Mouse (Mus musculus) erythroblast, embryonic 14.5 days (primary cell): Measurements from ENCODE around the gene N6amt1. TPM values are rescaled to one million over a fixed set of nuclear protein-coding genes. Genes with fewer than 3 reads are reported as not detected.

Source experiments
- H3K27me3 ChIP-seq: 2 replicates; pipeline ENCODE4 v1.6.1; 2012; ENCODE audit warnings: inconsistent platforms; ENCODE audit not compliant: control insufficient read depth
- H3K36me3 ChIP-seq: 2 replicates; pipeline ENCODE4 v1.6.1; 2012; ENCODE audit warnings: mild to moderate bottlenecking, inconsistent platforms; ENCODE audit not compliant: control insufficient read depth
- H3K4me1 ChIP-seq: 2 replicates; pipeline ENCODE4 v1.6.1; 2012; ENCODE audit warnings: inconsistent platforms; ENCODE audit not compliant: control insufficient read depth
- H3K4me3 ChIP-seq: replicated peaks from 2 replicates; pipeline ENCODE3; 2012; ENCODE audit warnings: moderate library complexity, mild to moderate bottlenecking, inconsistent platforms
- H3K9me3 ChIP-seq: 2 replicates; pipeline ENCODE4 v1.6.1; 2012; ENCODE audit warnings: low read length, inconsistent platforms, mixed read lengths; ENCODE audit not compliant: control insufficient read depth
- GATA1 ChIP-seq: IDR thresholded peaks from 2 replicates; pipeline ENCODE4 v1.6.1; 2012; ENCODE audit warnings: low read length, inconsistent platforms, mixed read lengths
- TAL1 ChIP-seq: IDR thresholded peaks from 3 replicates; pipeline ENCODE4 v1.6.1; 2012; ENCODE audit warnings: low read length, inconsistent platforms, mixed read lengths
- polyA plus RNA-seq: library from polyadenylated mRNA; stranded (reverse); fragments of >175 nt; gene quantifications from 2 replicates; pipeline ENCODE4 v1.2.3, GENCODE M21; 2012

Gene N6amt1
- polyA plus RNA-seq, 1 experiment: 0.19 TPM

- no peak overlapping the region for H3K4me3 ChIP-seq
- no peak for TF ChIP-seq GATA1
- no peak for TF ChIP-seq TAL1
Observed at GRCm38 (mm10) chr16:87329986-87330385, 24.0 kb upstream of the N6amt1 start.

GRCm38 (mm10) chr16:87334756-87335155 lies 19.2 kb upstream of the N6amt1 start:
- Histone ChIP-seq H3K36me3 (no peaks in the 10 kb centered on the region), H3K4me3 (no peak overlapping the region), H3K27me3 (no peaks in the 10 kb centered on the region), H3K4me1 (no peaks in the 10 kb centered on the region), H3K9me3 (no peaks in the 10 kb centered on the region)
- TF ChIP-seq TAL1: no peak
- no peak for TF ChIP-seq GATA1

More at GRCm38 (mm10) chr16:87329986-87330385, 24.0 kb upstream of the N6amt1 start:
- Histone ChIP-seq H3K27me3 (no peaks in the 10 kb centered on the region), H3K4me1 (no peaks in the 10 kb centered on the region), H3K36me3 (no peaks in the 10 kb centered on the region), H3K9me3 (peaks cover 2% of the 10 kb centered on the region; the same call in 1 of the 2 replicates)

DNA sequence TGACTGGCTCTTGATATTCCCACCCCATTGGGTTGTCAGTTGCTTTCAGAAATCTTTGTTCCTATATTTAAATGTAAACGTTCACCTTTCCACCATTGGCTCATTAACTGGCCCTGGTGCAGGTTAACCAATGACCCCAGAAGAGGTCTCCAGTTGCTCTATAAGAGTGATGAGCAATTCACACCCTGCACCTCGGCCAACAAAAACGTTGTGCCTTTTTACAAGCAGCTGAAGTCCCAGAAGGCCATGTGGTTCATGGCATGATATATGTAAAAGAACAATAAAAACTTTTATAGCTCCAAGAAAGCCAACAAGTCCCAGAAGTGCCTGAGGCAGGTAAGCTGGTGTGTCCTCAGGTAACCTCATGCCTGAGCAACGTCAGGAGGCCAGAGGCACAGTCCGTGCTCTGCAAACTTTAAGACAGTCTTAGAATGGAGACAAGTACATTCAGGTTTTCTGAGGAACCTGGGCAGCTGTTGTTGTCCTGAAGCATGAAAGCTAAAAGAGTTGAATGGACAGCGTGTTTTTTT lies 12.9 kb upstream of the N6amt1 start:
- Histone ChIP-seq H3K27me3 (no peaks in the 10 kb centered on the region), H3K4me1 (no peaks in the 10 kb centered on the region), H3K4me3 (no peak overlapping the region), H3K9me3 (no peaks in the 10 kb centered on the region), H3K36me3 (no peaks in the 10 kb centered on the region)
- TF ChIP-seq GATA1 (no peak), TAL1 (no peak)

DNA sequence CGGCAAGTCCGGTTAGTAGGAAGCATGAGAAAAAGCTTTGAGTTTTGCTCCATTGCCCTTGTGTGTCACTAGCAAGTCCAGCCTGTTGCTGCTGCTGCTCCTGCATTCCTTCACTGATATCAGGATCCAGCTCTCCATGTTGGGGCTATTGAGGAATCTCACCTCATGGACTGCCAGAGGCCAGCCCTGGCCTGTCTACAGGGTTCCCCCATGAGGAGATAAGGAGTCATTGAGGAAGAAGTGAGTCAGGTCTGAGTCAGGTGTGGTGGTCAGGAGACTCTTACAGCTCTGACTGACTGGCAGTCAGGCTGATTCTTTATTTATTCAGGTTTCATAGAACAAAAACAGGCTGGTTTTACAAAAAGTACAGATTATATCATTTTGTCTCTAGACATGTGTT lies 5.9 kb upstream of the N6amt1 start:
- H3K27me3 ChIP-seq: no peaks in the 10 kb centered on the region; the same call in 1 of the 2 replicates
- H3K4me3 ChIP-seq: no peak overlapping the region
- H3K9me3 ChIP-seq: no peaks in the 10 kb centered on the region
- no peaks in the 10 kb centered on the region for H3K4me1 ChIP-seq
- TF ChIP-seq GATA1 (no peak), TAL1 (no peak)
- H3K36me3 ChIP-seq: no peaks in the 10 kb centered on the region

DNA sequence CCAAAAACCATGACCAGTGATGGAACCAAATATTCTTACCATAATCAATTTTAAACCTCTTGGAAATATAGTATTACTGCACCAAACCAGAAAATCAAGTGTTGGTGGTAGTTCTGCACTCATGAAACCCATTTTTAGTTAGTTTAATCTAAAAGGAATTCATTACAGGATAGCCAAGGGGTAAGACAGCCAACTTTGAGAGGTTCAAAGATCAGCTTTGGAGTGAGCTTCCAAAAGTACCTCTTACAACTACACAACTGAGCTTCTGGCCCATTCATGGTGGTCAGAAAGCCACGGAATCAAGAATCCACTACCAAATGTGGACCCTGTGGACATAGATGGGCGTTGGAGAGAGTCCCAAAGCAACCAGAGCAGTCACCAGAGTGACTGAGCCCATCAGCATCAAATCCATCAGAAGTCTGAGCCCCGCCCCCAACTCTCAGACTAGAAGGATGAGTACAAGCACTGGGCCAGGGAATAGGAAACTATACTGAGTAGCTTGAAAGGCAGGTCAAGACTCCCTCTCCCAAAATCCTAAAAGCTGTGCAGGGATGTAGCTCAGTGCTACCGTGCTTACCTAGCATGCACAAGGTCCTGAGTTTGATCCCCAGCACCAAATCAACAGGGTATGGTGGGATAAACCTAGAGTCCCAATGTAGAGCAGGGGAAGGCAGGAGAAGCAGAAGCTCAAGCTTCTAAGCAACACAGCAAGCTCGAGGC lies 2.4 kb upstream of the N6amt1 start:
- TF ChIP-seq TAL1 (no peak), GATA1 (no peak)
- H3K9me3 ChIP-seq: no peaks in the 10 kb centered on the region
- H3K27me3 ChIP-seq: no peaks in the 10 kb centered on the region; the same call in 1 of the 2 replicates
- peaks cover 12% of the 10 kb centered on the region for H3K4me1 ChIP-seq
- H3K4me3 ChIP-seq: no peak overlapping the region
- H3K36me3 ChIP-seq: no peaks in the 10 kb centered on the region; the same call in none of the 2 replicates

DNA sequence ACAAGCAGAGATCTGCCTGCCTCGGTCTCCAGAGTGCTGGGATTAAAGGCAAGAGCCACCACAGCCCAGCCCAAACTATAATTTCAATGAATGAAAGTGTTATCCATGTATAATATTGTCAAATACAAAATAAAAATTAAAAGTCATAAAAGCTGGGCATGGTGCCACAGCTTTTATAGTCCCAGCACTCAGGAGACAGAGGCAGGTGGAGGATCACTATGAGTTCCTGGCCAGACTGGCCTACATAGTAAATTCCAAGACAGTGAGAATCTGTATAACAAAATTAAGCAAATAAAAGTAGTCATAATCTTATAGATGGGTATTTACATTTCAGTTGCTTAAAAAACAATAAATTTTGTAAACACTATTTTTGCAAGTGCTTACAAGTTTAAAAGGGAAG lies 380 bp upstream of the N6amt1 start:
- Histone ChIP-seq H3K27me3 (no peaks in the 10 kb centered on the region; the same call in 1 of the 2 replicates), H3K36me3 (peaks cover 8% of the 10 kb centered on the region), H3K9me3 (no peaks in the 10 kb centered on the region), H3K4me1 (peaks cover 12% of the 10 kb centered on the region), H3K4me3 (peak overlapping the region; percentile 96)
- TF ChIP-seq TAL1: no peak

- Histone ChIP-seq H3K9me3 (no peaks in the 10 kb centered on the region), H3K4me1 (peaks cover 12% of the 10 kb centered on the region), H3K4me3 (peak overlapping the region; percentile 96), H3K27me3 (no peaks in the 10 kb centered on the region; the same call in 1 of the 2 replicates), H3K36me3 (peaks cover 14% of the 10 kb centered on the region)
- TF ChIP-seq GATA1 (no peak), TAL1 (no peak)
Observed at GRCm38 (mm10) chr16:87354748-87355147, 763 bp downstream of the N6amt1 start.

DNA sequence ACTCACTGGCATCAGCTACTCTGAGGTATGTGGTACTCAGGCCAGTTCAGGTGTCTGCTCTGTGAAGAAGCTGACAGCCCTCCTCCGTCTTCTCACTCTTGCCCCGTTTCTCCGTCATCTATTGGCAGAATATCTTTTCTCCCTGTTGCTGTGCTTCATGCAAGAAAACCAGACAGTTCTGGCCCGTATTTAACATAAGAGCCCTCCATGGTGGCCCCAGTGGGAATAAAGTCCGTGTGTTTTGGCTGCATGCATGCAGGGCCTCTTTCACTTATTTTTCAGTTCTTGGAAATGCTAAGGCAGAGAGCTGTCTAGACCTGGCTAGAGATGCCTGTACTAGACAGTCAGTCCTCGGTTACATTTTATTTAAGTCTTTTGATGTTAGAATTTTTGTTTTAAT lies 6.1 kb downstream of the N6amt1 start:
- Histone ChIP-seq H3K9me3 (no peaks in the 10 kb centered on the region), H3K27me3 (no peaks in the 10 kb centered on the region), H3K4me3 (no peak overlapping the region), H3K4me1 (no peaks in the 10 kb centered on the region; the same call in 1 of the 2 replicates), H3K36me3 (peaks cover 34% of the 10 kb centered on the region)
- TF ChIP-seq TAL1: no peak

GRCm38 (mm10) chr16:87364231-87364630 lies 10.2 kb downstream of the N6amt1 start:
- H3K27me3 ChIP-seq: no peaks in the 10 kb centered on the region
- no peaks in the 10 kb centered on the region for H3K4me1 ChIP-seq
- TF ChIP-seq TAL1 (no peak), GATA1 (no peak)
- no peak overlapping the region for H3K4me3 ChIP-seq
- H3K36me3 ChIP-seq: peaks cover 28% of the 10 kb centered on the region
- no peaks in the 10 kb centered on the region for H3K9me3 ChIP-seq

GRCm38 (mm10) chr16:87366035-87366434 lies 12.1 kb downstream of the N6amt1 start:
- Histone ChIP-seq H3K9me3 (no peaks in the 10 kb centered on the region), H3K4me1 (no peaks in the 10 kb centered on the region), H3K27me3 (no peaks in the 10 kb centered on the region), H3K4me3 (no peak overlapping the region), H3K36me3 (peaks cover 27% of the 10 kb centered on the region)
- TF ChIP-seq TAL1: no peak
- no peak for TF ChIP-seq GATA1
